Mouse (Mus musculus): Measurements from ENCODE around the gene Tbc1d16. TPM values are rescaled to one million over a fixed set of nuclear protein-coding genes. Genes with fewer than 3 reads are reported as not detected.
A peak's percentile ranks its signal among the peaks of the same experiment; 100 is the strongest.

Tbc1d16 gene
- polyA plus RNA-seq, 1 experiment from 2014 or later = 37.9 TPM

DNA sequence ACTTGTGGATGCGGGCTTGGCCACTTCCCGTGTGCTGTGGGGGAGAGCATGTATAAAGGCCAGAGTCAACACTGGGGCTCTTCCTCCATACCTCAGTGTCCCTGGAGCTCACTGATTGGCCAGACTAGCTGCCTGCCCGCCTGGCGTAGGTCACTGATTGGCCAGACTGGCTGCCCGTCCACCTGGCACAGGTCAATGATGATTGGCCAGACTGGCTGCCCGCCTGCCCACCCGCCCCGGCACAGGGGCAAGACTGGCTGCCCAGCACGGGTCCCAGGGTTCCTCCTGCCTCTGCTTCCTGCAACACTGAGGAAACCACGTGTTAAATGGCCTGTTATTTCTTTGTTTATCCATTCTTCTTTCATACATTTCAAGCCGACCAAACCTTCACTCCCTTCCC, 68.8 kb downstream of the Tbc1d16 start:
- Histone ChIP-seq H3K36me3 (ENCODE audit: control insufficient read depth, insufficient read depth, low read length) (peaks cover 6% of the 10 kb centered on the region; the same call in 1 of the 2 replicates), H3K9me3 (ENCODE audit: control insufficient read depth, low read length) (no peaks in the 10 kb centered on the region), H3K4me1 (ENCODE audit: control insufficient read depth, insufficient read depth, low read length) (peaks cover 34% of the 10 kb centered on the region), H3K27ac (ENCODE audit: low read depth, low read length) (no peak overlapping the region), H3K9ac (replicated peaks; ENCODE audit: low read depth, low read length) (no peak overlapping the region), H3K4me3 (ENCODE audit: low read depth, low read length) (no peak overlapping the region), H3K27me3 (ENCODE audit: control insufficient read depth, insufficient read depth, low read length) (no peaks in the 10 kb centered on the region), H3K4me2 (ENCODE audit: low read depth, low read length) (no peak overlapping the region)
- WGBS = 35% methylated on average over 11 of the region's 11 CpGs
- no peak for ATAC-seq (ENCODE audit: low read depth)

DNA sequence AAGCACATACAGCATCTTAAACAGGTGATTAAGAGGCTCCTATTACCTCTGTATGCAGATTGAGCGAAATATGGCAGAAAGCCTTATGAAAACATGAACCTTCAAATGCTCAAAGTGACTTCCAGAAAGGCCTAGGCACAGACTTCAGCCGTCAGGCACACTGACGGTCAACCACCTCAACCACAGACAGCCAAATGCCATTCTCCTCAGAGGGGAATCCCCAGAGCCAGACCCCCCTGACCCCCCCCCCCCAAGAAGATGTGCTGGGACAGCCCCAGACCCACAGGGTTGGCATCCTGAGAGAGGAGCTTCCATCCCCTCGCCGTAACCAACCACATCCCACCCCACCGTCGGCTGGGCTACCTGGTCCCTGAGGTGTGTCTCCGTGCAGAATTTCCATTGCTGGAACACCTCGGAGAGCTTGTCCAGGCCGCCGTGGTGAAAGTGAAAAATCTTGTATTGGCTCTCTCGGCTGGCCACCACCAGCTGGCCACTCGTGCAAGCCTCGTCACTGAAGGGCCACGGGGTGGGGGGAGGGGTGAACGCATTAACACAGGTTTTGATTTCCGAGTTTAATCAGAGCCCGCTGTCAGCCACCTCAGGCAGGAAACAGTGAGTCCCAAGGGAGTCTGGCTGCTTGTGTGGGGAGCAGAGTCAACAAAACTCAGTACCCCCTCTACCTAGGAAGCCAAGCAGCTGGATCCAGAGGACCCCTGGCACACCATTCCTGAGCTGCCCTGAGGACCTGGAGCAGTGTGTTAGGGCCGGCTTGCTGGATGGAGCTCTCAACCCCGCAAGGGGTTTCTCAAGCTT, 70.7 kb downstream of the Tbc1d16 start:
- Histone ChIP-seq H3K27ac (ENCODE audit: low read depth, low read length) (peak overlapping the region; percentile 71), H3K36me3 (ENCODE audit: control insufficient read depth, insufficient read depth, low read length) (peaks cover 8% of the 10 kb centered on the region; the same call in 1 of the 2 replicates), H3K9me3 (ENCODE audit: control insufficient read depth, low read length) (no peaks in the 10 kb centered on the region), H3K4me3 (ENCODE audit: low read depth, low read length) (no peak overlapping the region), H3K27me3 (ENCODE audit: control insufficient read depth, insufficient read depth, low read length) (no peaks in the 10 kb centered on the region), H3K4me2 (ENCODE audit: low read depth, low read length) (peak overlapping the region; percentile 27; the same call in 1 of the 2 replicates), H3K4me1 (ENCODE audit: control insufficient read depth, insufficient read depth, low read length) (peaks cover 28% of the 10 kb centered on the region), H3K9ac (replicated peaks; ENCODE audit: low read depth, low read length) (0 out of 2 replicates have a peak overlapping the region, but pooled peaks have one; percentile 18)
- ATAC-seq (ENCODE audit: low read depth) = no peak
- 15% methylated on average over 20 of the region's 20 CpGs for WGBS

DNA sequence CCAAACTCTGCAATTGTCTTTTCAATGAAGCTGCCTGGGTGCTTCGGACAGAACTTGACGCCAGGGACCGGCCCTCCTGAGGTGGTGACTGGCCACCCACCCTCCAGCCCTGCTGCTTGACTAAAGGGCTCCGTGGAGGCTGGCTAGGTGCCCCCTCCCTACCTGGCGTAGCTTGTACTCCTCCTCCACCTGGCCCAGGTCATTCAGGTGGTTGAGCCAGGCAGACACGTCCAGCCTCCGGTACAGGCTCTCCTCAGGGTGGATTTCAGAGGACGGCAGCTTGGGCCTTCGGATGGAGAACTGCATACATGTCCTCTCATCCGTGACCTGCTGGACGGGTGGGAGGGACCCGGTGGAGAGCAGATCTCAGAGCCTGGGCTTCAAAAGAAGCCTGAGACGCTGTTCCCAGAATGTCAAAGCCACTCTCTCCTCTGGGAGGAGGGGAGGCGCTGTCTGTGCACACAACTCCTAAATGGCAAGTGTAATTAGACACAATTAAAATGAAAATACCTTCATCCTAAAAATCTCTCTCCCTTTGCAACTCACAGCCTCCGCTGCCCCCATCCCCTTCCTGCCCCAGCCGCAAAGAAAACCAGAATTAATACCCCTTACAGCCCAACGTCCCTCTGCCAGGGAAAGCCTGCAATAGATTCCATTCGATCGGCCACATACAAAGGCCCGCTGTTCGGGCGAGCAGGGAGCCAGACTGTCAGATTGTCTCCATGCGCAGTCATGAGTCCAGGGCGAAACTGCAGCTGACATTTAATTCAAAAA, 71.6 kb downstream of the Tbc1d16 start:
- 13% methylated on average over 24 of the region's 24 CpGs for WGBS
- H3K27me3 ChIP-seq (ENCODE audit: control insufficient read depth, insufficient read depth, low read length) = no peaks in the 10 kb centered on the region
- peak; percentile 32; the same call in 1 of the 2 replicates for ATAC-seq (ENCODE audit: low read depth)
- no peaks in the 10 kb centered on the region for H3K9me3 ChIP-seq (ENCODE audit: control insufficient read depth, low read length)
- H3K4me2 ChIP-seq (ENCODE audit: low read depth, low read length) = peak overlapping the region; percentile 27
- H3K9ac ChIP-seq (replicated peaks; ENCODE audit: low read depth, low read length) = peak overlapping the region; percentile 18
- H3K27ac ChIP-seq (ENCODE audit: low read depth, low read length) = peak overlapping the region; percentile 71
- peaks cover 10% of the 10 kb centered on the region; the same call in 1 of the 2 replicates for H3K36me3 ChIP-seq (ENCODE audit: control insufficient read depth, insufficient read depth, low read length)
- peaks cover 28% of the 10 kb centered on the region for H3K4me1 ChIP-seq (ENCODE audit: control insufficient read depth, insufficient read depth, low read length)
- no peak overlapping the region for H3K4me3 ChIP-seq (ENCODE audit: low read depth, low read length)

GRCm38 (mm10) chr11:119155638-119156480, 72.4 kb downstream of the Tbc1d16 start:
- WGBS = 24% methylated on average over 30 of the region's 30 CpGs

GRCm38 (mm10) chr11:119152321-119152831, 75.9 kb downstream of the Tbc1d16 start:
- no peak overlapping the region for H3K4me3 ChIP-seq (ENCODE audit: low read depth, low read length)
- no peak for ATAC-seq (ENCODE audit: low read depth)
- no peaks in the 10 kb centered on the region for H3K9me3 ChIP-seq (ENCODE audit: control insufficient read depth, low read length)
- peaks cover 15% of the 10 kb centered on the region for H3K4me1 ChIP-seq (ENCODE audit: control insufficient read depth, insufficient read depth, low read length)
- peaks cover 17% of the 10 kb centered on the region for H3K36me3 ChIP-seq (ENCODE audit: control insufficient read depth, insufficient read depth, low read length)
- H3K27me3 ChIP-seq (ENCODE audit: control insufficient read depth, insufficient read depth, low read length) = no peaks in the 10 kb centered on the region
- H3K27ac ChIP-seq (ENCODE audit: low read depth, low read length) = no peak overlapping the region
- 49% methylated on average over 14 of the region's 14 CpGs for WGBS
- H3K9ac ChIP-seq (replicated peaks; ENCODE audit: low read depth, low read length) = no peak overlapping the region
- no peak overlapping the region for H3K4me2 ChIP-seq (ENCODE audit: low read depth, low read length)

More at GRCm38 (mm10) chr11:119155638-119156480, 72.4 kb downstream of the Tbc1d16 start:
- H3K27me3 ChIP-seq (ENCODE audit: control insufficient read depth, insufficient read depth, low read length) = no peaks in the 10 kb centered on the region
- no peaks in the 10 kb centered on the region for H3K9me3 ChIP-seq (ENCODE audit: control insufficient read depth, low read length)
- peaks cover 10% of the 10 kb centered on the region; the same call in 1 of the 2 replicates for H3K36me3 ChIP-seq (ENCODE audit: control insufficient read depth, insufficient read depth, low read length)
- no peak overlapping the region for H3K4me3 ChIP-seq (ENCODE audit: low read depth, low read length)
- ATAC-seq (ENCODE audit: low read depth) = no peak
- peaks cover 28% of the 10 kb centered on the region for H3K4me1 ChIP-seq (ENCODE audit: control insufficient read depth, insufficient read depth, low read length)
- H3K9ac ChIP-seq (replicated peaks; ENCODE audit: low read depth, low read length) = peak overlapping the region; percentile 18; the same call in 1 of the 2 replicates
- 0 out of 2 replicates have a peak overlapping the region, but pooled peaks have one; percentile 27 for H3K4me2 ChIP-seq (ENCODE audit: low read depth, low read length)
- H3K27ac ChIP-seq (ENCODE audit: low read depth, low read length) = peak overlapping the region; percentile 71; the same call in 1 of the 2 replicates

- Histone ChIP-seq H3K4me3 (ENCODE audit: low read depth, low read length) (no peak overlapping the region), H3K9me3 (ENCODE audit: control insufficient read depth, low read length) (no peaks in the 10 kb centered on the region), H3K36me3 (ENCODE audit: control insufficient read depth, insufficient read depth, low read length) (peaks cover 20% of the 10 kb centered on the region), H3K27ac (ENCODE audit: low read depth, low read length) (no peak overlapping the region), H3K27me3 (ENCODE audit: control insufficient read depth, insufficient read depth, low read length) (no peaks in the 10 kb centered on the region), H3K4me1 (ENCODE audit: control insufficient read depth, insufficient read depth, low read length) (peaks cover 3% of the 10 kb centered on the region; the same call in 1 of the 2 replicates), H3K4me2 (ENCODE audit: low read depth, low read length) (no peak overlapping the region), H3K9ac (replicated peaks; ENCODE audit: low read depth, low read length) (no peak overlapping the region)
- 86% methylated on average over 10 of the region's 10 CpGs for WGBS
- ATAC-seq (ENCODE audit: low read depth) = no peak
These were observed 77.2 kb downstream of the Tbc1d16 start for GRCm38 (mm10) chr11:119151073-119151607.

DNA sequence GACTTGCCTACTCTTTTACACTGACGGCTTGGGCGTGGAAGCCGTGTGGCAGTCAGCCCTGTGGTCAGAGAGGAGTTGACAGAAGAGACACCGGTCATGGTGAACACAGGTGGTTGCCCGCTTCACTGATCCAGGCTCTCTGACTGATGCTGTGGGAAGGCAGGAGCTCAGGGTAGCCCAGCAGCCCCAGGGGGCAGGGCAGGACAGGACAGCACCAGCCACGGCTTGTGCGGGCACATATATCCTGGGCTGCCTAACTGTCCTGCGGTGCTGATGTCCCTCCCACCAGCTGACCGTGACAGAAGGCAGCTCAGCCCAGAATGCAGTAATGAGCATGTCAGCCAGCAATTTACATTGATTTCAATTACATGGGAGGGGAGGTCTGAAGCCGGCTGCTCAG, 77.9 kb downstream of the Tbc1d16 start:
- Histone ChIP-seq H3K9ac (replicated peaks; ENCODE audit: low read depth, low read length) (no peak overlapping the region), H3K4me2 (ENCODE audit: low read depth, low read length) (no peak overlapping the region), H3K27me3 (ENCODE audit: control insufficient read depth, insufficient read depth, low read length) (no peaks in the 10 kb centered on the region), H3K9me3 (ENCODE audit: control insufficient read depth, low read length) (no peaks in the 10 kb centered on the region), H3K4me1 (ENCODE audit: control insufficient read depth, insufficient read depth, low read length) (peaks cover under 1% of the 10 kb centered on the region; the same call in 1 of the 2 replicates), H3K27ac (ENCODE audit: low read depth, low read length) (no peak overlapping the region), H3K4me3 (ENCODE audit: low read depth, low read length) (no peak overlapping the region), H3K36me3 (ENCODE audit: control insufficient read depth, insufficient read depth, low read length) (peaks cover 20% of the 10 kb centered on the region)
- 43% methylated on average over 10 of the region's 10 CpGs for WGBS
- 0 out of 2 replicates have a peak, but pooled peaks have one; percentile 30 for ATAC-seq (ENCODE audit: low read depth)

DNA sequence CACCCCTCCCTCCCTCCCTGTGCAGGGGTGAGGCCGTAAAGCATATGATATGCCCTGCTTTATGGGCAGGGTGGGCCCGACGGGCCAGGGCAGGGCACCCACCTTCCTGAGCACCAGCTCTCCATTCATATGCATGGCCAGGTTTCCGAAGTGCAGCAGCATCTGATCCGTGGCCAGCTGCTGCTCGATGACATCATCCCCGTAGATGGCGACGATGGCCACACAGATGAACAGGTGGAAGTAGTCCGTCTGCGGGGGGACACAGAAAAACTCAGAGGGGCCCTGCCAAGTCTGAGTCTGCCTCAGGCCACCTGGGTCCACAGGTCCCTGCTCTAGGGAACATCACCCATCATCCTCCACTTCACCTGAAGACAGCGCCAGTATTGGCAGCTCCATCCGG, 79.5 kb downstream of the Tbc1d16 start:
- H3K4me2 ChIP-seq (ENCODE audit: low read depth, low read length) = no peak overlapping the region
- no peak overlapping the region for H3K27ac ChIP-seq (ENCODE audit: low read depth, low read length)
- peaks cover 14% of the 10 kb centered on the region for H3K36me3 ChIP-seq (ENCODE audit: control insufficient read depth, insufficient read depth, low read length)
- H3K4me3 ChIP-seq (ENCODE audit: low read depth, low read length) = no peak overlapping the region
- H3K9ac ChIP-seq (replicated peaks; ENCODE audit: low read depth, low read length) = no peak overlapping the region
- WGBS = 92% methylated on average over 13 of the region's 13 CpGs
- ATAC-seq (ENCODE audit: low read depth) = no peak
- no peaks in the 10 kb centered on the region for H3K27me3 ChIP-seq (ENCODE audit: control insufficient read depth, insufficient read depth, low read length)
- H3K9me3 ChIP-seq (ENCODE audit: control insufficient read depth, low read length) = no peaks in the 10 kb centered on the region
- H3K4me1 ChIP-seq (ENCODE audit: control insufficient read depth, insufficient read depth, low read length) = peaks cover 10% of the 10 kb centered on the region; the same call in 1 of the 2 replicates
